Mouse (Mus musculus): ENCODE measurements around the gene Zfp667. TPM values are rescaled to one million over a fixed set of nuclear protein-coding genes. Genes with fewer than 3 reads are reported as not detected.
"Not testable (repeated sequence)": the region's sequence is repeated elsewhere in the genome, so short reads cannot be mapped to it uniquely, and the experiment has no call there.

Zfp667 gene
- polyA plus RNA-seq, 2 experiments = 2.2 to 5.3 TPM

DNA sequence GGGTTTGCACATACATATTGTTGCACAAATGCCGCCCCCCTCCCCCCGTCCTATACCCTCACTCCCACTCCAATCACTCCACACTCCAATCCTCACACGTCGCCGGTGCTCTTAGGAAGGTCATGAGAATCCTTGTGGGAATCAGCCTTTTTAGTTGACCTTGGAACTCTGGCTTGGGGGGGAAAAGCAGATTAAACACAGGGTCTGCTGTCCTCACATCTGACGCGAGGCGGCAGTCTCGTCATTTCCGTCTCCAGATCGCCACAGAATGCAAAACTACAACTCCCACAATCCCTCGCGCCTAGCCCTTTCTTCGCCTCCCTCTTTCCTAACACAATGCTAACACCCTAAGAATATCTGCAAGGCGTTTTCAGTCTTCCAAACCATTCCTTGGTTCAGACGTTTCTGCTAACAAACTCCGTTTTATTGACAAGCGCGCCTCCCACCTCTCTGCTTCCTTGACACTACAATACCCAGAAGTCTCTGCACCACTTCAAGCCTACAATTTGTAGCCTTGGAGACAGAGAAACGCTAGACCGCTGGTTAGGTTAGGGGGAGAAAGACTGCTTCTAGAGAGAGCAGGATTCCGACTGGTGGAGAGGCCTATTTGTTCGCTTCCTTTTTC is 2.8 kb upstream of the Zfp667 start:
- ATAC-seq (ENCODE audit: insufficient read depth) = peak; percentile 46
- Histone ChIP-seq H3K9me3 (ENCODE audit: control insufficient read depth, low read length) (no peaks in the 10 kb centered on the region), H3K4me3 (ENCODE audit: insufficient read depth in 1 of 2, low read depth in 2 of 2, low read length in 2 of 2) (peak overlapping the region; percentile 67 to 97), H3K27me3 (ENCODE audit: control insufficient read depth, insufficient read depth, low read length) (no peaks in the 10 kb centered on the region), H3K9ac (replicated peaks) (peak overlapping the region; percentile 70), H3K36me3 (replicated peaks; ENCODE audit: control insufficient read depth, insufficient read depth, low read depth) (no peaks in the 10 kb centered on the region), H3K4me2 (ENCODE audit: low read depth) (peak overlapping the region; percentile 85), H3K4me1 (replicated peaks; ENCODE audit: control insufficient read depth in 2 of 2, insufficient read depth in 2 of 2, low read length in 1 of 2) (peaks cover 11 to 29% of the 10 kb centered on the region in 2 experiments), H3K27ac (peak overlapping the region; percentile 60)
- TF ChIP-seq EP300 (IDR thresholded peaks at IDR 0.05; ENCODE audit: low read depth) (no peak), CTCF (IDR thresholded peaks at IDR 0.05; ENCODE audit: low read depth) (peak; percentile 81)
- peak; percentile 63 to 76 (median 67) for DNase-seq (ENCODE audit: low read depth in 3 of 3, low spot score in 3 of 3)
- WGBS (ENCODE audit: insufficient replicate concordance) = under 1% methylated on average over 23 of the region's 23 CpGs

DNA sequence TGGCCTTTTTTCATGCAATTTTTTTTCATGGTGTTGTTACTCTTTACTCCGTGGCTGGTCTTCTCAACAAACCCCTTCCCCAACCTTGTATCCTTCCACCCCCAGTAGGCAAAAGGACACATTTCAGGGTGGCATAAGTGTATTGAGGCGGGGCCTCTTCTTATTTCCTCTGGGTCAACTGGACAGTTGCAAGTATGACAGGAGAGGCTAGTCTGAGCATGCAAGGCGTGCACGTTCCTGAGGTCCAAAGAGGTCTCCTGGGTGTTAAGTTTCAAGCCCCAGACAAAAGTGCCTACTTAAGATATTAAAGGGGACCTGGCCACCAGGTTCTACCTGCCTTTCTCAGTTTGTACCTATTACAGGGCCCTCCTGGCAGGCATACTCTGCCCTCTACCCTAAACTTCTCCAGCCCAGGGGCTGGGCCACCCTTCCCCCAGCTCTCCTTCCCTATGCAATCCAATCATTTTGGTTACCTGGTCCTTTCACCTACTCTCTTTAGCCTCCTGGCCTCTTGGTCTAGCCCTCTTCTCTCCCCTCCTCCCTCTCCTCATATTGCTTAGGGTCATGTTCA is 1.9 kb upstream of the Zfp667 start:
- WGBS (ENCODE audit: insufficient replicate concordance) = 75% methylated on average over 4 of the region's 4 CpGs
- TF ChIP-seq EP300 (IDR thresholded peaks at IDR 0.05; ENCODE audit: low read depth) = no peak
- no peak for TF ChIP-seq CTCF (IDR thresholded peaks at IDR 0.05; ENCODE audit: low read depth)
- H3K27me3 ChIP-seq (ENCODE audit: control insufficient read depth, insufficient read depth, low read length) = no peaks in the 10 kb centered on the region
- H3K9ac ChIP-seq (replicated peaks) = no peak overlapping the region
- H3K36me3 ChIP-seq (replicated peaks; ENCODE audit: control insufficient read depth, insufficient read depth, low read depth) = no peaks in the 10 kb centered on the region
- DNase-seq (ENCODE audit: low read depth in 3 of 3, low spot score in 3 of 3) = no peak
- no peaks in the 10 kb centered on the region for H3K9me3 ChIP-seq (ENCODE audit: control insufficient read depth, low read length)
- H3K4me2 ChIP-seq (ENCODE audit: low read depth) = no peak overlapping the region; the same call in 1 of the 2 replicates
- no peak overlapping the region for H3K27ac ChIP-seq
- H3K4me3 ChIP-seq (ENCODE audit: insufficient read depth in 1 of 2, low read depth in 2 of 2, low read length in 2 of 2) = no peak overlapping the region
- H3K4me1 ChIP-seq (replicated peaks; ENCODE audit: control insufficient read depth in 2 of 2, insufficient read depth in 2 of 2, low read length in 1 of 2) = peaks cover 11 to 26% of the 10 kb centered on the region in 2 experiments
- no peak for ATAC-seq (ENCODE audit: insufficient read depth)

DNA sequence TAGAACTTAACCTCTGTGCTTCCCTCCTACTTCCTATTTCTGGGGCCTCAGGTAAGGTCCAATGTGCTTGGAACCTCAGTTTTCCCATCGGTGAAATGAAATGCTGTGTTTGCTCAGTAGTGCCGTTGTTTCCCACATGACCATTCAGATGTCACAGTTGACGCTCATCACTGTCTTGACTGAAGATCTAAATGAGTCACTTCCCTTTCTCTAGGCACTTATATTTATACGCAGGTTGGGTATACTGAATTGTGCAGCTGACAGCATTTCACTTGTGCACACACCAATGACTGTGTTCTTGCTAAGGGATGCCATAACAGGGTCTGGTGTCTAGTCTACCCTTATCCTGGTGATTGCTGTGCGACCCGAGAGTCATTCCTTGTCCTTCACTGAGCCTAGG is 1.0 kb upstream of the Zfp667 start:
- Histone ChIP-seq H3K9ac (replicated peaks) (no peak overlapping the region; the same call in 1 of the 2 replicates), H3K4me3 (ENCODE audit: insufficient read depth in 1 of 2, low read depth in 2 of 2, low read length in 2 of 2) (no peak overlapping the region), H3K4me2 (ENCODE audit: low read depth) (peak overlapping the region; percentile 77), H3K36me3 (replicated peaks; ENCODE audit: control insufficient read depth, insufficient read depth, low read depth) (no peaks in the 10 kb centered on the region), H3K27me3 (ENCODE audit: control insufficient read depth, insufficient read depth, low read length) (no peaks in the 10 kb centered on the region), H3K4me1 (replicated peaks; ENCODE audit: control insufficient read depth in 2 of 2, insufficient read depth in 2 of 2, low read length in 1 of 2) (peaks cover 11 to 26% of the 10 kb centered on the region in 2 experiments), H3K9me3 (ENCODE audit: control insufficient read depth, low read length) (no peaks in the 10 kb centered on the region), H3K27ac (no peak overlapping the region)
- DNase-seq (ENCODE audit: low read depth in 3 of 3, low spot score in 3 of 3) (no peak), ATAC-seq (ENCODE audit: insufficient read depth) (no peak)
- WGBS (ENCODE audit: insufficient replicate concordance) = 59% methylated on average over 6 of the region's 6 CpGs
- TF ChIP-seq CTCF (IDR thresholded peaks at IDR 0.05; ENCODE audit: low read depth) (no peak), EP300 (IDR thresholded peaks at IDR 0.05; ENCODE audit: low read depth) (no peak)

DNA sequence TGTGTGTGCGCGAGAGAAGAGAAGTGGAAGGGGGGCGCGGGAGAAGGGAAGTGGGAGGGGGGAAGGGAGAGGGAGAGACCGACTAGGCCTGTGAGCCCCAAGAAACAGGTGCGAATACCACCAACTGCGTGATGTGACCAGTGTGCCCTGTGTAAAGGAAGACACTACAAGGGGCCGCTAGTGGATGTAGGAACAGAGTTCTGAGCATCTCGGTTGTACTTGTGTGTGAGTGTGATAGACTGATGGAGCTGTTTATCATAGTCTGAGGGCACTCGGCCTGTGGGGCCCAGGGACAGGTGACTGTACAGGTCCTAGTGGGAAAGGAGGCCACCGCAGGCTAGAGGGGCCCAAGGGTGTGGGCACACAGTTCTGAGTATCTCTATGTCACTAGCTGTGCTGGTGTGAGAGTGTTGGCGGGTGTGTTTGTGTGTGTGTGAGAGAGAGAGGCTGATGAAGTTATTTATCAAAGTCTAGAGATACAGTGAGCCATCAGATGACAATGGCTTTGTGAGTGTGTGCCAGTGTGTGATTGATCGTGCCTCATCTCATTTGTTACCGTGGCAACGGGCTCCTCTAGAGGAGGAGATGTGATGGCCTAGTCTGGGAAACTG is 647 bp downstream of the Zfp667 start:
- H3K9me3 ChIP-seq (ENCODE audit: control insufficient read depth, low read length) = no peaks in the 10 kb centered on the region
- H3K36me3 ChIP-seq (replicated peaks; ENCODE audit: control insufficient read depth, insufficient read depth, low read depth) = no peaks in the 10 kb centered on the region
- peak; percentile 31 to 64 (median 43) for DNase-seq (ENCODE audit: low read depth in 3 of 3, low spot score in 3 of 3)
- no peak for TF ChIP-seq CTCF (IDR thresholded peaks at IDR 0.05; ENCODE audit: low read depth)
- no peak for TF ChIP-seq EP300 (IDR thresholded peaks at IDR 0.05; ENCODE audit: low read depth)
- peak overlapping the region; percentile 77 for H3K4me2 ChIP-seq (ENCODE audit: low read depth)
- 18% methylated on average over 15 of the region's 15 CpGs for WGBS (ENCODE audit: insufficient replicate concordance)
- peak overlapping the region; percentile 68 to 85 for H3K4me3 ChIP-seq (ENCODE audit: insufficient read depth in 1 of 2, low read depth in 2 of 2, low read length in 2 of 2)
- H3K9ac ChIP-seq (replicated peaks) = peak overlapping the region; percentile 61
- H3K4me1 ChIP-seq (replicated peaks; ENCODE audit: control insufficient read depth in 2 of 2, insufficient read depth in 2 of 2, low read length in 1 of 2) = peaks cover 11 to 26% of the 10 kb centered on the region in 2 experiments
- H3K27ac ChIP-seq = peak overlapping the region; percentile 69
- no peaks in the 10 kb centered on the region for H3K27me3 ChIP-seq (ENCODE audit: control insufficient read depth, insufficient read depth, low read length)
- peak; percentile 65 for ATAC-seq (ENCODE audit: insufficient read depth)

DNA sequence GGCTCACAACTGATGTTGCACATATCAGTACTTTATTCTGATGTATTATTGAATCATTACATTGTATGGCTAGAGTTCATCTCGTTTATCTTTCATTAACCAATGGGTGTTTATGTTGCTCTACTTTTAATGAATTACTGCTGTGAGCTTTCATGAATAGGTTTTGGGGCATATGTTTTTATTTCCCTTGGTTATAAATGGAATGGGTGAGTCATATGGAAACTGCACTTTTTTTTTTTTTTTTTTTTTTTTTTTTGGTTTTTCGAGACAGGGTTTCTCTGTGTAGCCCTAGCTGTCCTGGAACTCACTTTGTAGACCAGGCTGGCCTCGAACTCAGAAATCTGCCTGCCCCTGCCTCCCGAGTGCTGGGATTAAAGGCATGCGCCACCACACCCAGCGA is 4.7 kb downstream of the Zfp667 start:
- 67% methylated on average over 5 of the region's 6 CpGs for WGBS (ENCODE audit: insufficient replicate concordance)
- not testable (repeated sequence) for H3K36me3 ChIP-seq (replicated peaks; ENCODE audit: control insufficient read depth, insufficient read depth, low read depth); H3K9me3 ChIP-seq (ENCODE audit: control insufficient read depth, low read length); ATAC-seq (ENCODE audit: insufficient read depth); H3K9ac ChIP-seq (replicated peaks); H3K27me3 ChIP-seq (ENCODE audit: control insufficient read depth, insufficient read depth, low read length); H3K4me3 ChIP-seq (ENCODE audit: insufficient read depth in 1 of 2, low read depth in 2 of 2, low read length in 2 of 2); DNase-seq (ENCODE audit: low read depth in 3 of 3, low spot score in 3 of 3); H3K27ac ChIP-seq; H3K4me2 ChIP-seq (ENCODE audit: low read depth)
- peaks cover 11 to 14% of the 10 kb centered on the region in 2 experiments for H3K4me1 ChIP-seq (replicated peaks; ENCODE audit: control insufficient read depth in 2 of 2, insufficient read depth in 2 of 2, low read length in 1 of 2)

DNA sequence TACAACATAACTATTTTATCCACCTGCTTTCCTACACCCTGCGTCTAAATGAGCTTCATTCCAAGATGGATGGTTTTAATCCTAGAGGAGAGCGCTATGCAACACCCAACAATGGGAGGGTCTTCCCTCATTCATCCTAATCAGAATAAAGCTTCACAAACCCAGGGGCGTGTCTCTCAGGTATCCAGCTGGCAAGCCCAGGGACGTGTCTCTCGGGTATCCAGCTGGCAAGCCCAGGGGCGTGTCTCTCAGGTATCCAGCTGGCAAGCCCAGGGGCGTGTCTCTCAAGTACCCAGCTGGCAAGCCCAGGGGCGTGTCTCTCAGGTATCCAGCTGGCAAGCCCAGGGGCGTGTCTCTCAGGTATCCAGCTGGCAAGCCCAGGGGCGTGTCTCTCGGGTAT is 14.4 kb downstream of the Zfp667 start:
- H3K9ac ChIP-seq (replicated peaks); H3K27ac ChIP-seq; H3K9me3 ChIP-seq (ENCODE audit: control insufficient read depth, low read length); H3K4me1 ChIP-seq (replicated peaks; ENCODE audit: control insufficient read depth in 2 of 2, insufficient read depth in 2 of 2, low read length in 1 of 2); H3K4me3 ChIP-seq (ENCODE audit: insufficient read depth in 1 of 2, low read depth in 2 of 2, low read length in 2 of 2); H3K27me3 ChIP-seq (ENCODE audit: control insufficient read depth, insufficient read depth, low read length); DNase-seq (ENCODE audit: low read depth in 3 of 3, low spot score in 3 of 3); ATAC-seq (ENCODE audit: insufficient read depth); H3K36me3 ChIP-seq (replicated peaks; ENCODE audit: control insufficient read depth, insufficient read depth, low read depth); H3K4me2 ChIP-seq (ENCODE audit: low read depth): not testable (repeated sequence)
- WGBS (ENCODE audit: insufficient replicate concordance) = 71% methylated on average over 11 of the region's 11 CpGs
